Mouse (Mus musculus) lung, postnatal 0 days (tissue): ENCODE data around the gene Kifc5b. TPM values are rescaled to one million over a fixed set of nuclear protein-coding genes. Genes with fewer than 3 reads are reported as not detected.

Source experiments
- ATAC-seq: fragments of 200-750 bp; cut with Nextera tagmentation; 2 replicates; pipeline ENCODE4 v1.8.0; 2017; ENCODE audit warnings: moderate library complexity
- DNase-seq: peaks from one replicate; pipeline ENCODE4 v3.0.0-alpha.2; 2016; ENCODE audit warnings: low spot score
- H3K27ac ChIP-seq: fragments of 300-500 bp; sonication (generic); 2 replicates; pipeline ENCODE4 v1.5.1; 2014; ENCODE audit warnings: antibody characterized with exemption, mild to moderate bottlenecking, low read length, mixed read lengths
- H3K27me3 ChIP-seq: fragments of 300-500 bp; sonication (generic); replicated peaks from 2 replicates; pipeline ENCODE4 v1.6.1; 2014; ENCODE audit warnings: low read length, mixed read lengths; ENCODE audit not compliant: insufficient read depth
- H3K36me3 ChIP-seq: fragments of 300-500 bp; sonication (generic); 2 replicates; pipeline ENCODE4 v1.6.1; 2014; ENCODE audit warnings: low read length, mixed read lengths; ENCODE audit not compliant: insufficient read depth
- H3K4me1 ChIP-seq: fragments of 300-500 bp; sonication (generic); 2 replicates; pipeline ENCODE4 v1.6.1; 2014; ENCODE audit warnings: antibody characterized with exemption, low read depth, low read length, mixed read lengths; ENCODE audit not compliant: insufficient read depth
- H3K4me2 ChIP-seq: fragments of 300-500 bp; sonication (generic); replicated peaks from 2 replicates; pipeline ENCODE4 v1.6.1; 2014; ENCODE audit warnings: low read depth, mild to moderate bottlenecking, low read length, moderate library complexity, mixed read lengths
- H3K4me3 ChIP-seq: fragments of 300-500 bp; sonication (generic); 2 replicates; pipeline ENCODE4 v1.5.1; 2014; ENCODE audit warnings: low read depth, low read length
- H3K9ac ChIP-seq: fragments of 300-500 bp; sonication (generic); replicated peaks from 2 replicates; pipeline ENCODE4 v1.6.1; 2014; ENCODE audit warnings: low read depth, mild to moderate bottlenecking
- H3K9me3 ChIP-seq: fragments of 300-500 bp; sonication (generic); 2 replicates; pipeline ENCODE4 v1.6.1; 2016; ENCODE audit warnings: low read length, mixed read lengths
- CTCF ChIP-seq: IDR thresholded peaks from 2 replicates; pipeline ENCODE4 v1.5.1; 2016; ENCODE audit warnings: antibody characterized with exemption, mild to moderate bottlenecking
- EP300 ChIP-seq: IDR thresholded peaks from 2 replicates; pipeline ENCODE4 v1.6.1; 2016; ENCODE audit warnings: antibody characterized with exemption, mild to moderate bottlenecking, control low read depth
- WGBS: fragments of 180-500 bp; shearing (Covaris S2); extraction: QIAGEN DNeasy Blood & Tissue Kit; methylation state at CpG from one replicate; pipeline ENCODE4 v1.1.7; 2014; 5-methylcytosine and 5-hydroxymethylcytosine counted together
- polyA plus RNA-seq: library from polyadenylated mRNA; unstranded; fragments of >200 nt; fragmentation: Nextera tagmentation; extraction: Ambion mirVana; gene quantifications from 2 replicates; pipeline ENCODE4 v1.2.1, GENCODE M21; 2015

Kifc5b gene
- 0.35 and 0.44 TPM in 2 replicates for polyA plus RNA-seq

GRCm38 (mm10) chr17:26916711-26917482 is at the start of gene Kifc5b:
Gene Kifc5b (plus strand): TSS chr17:26917091.
- WGBS, result under 1% methylated on average over 55 of the region's 72 CpGs
- no peaks in the 10 kb centered on the region for H3K4me1 ChIP-seq
- TF ChIP-seq CTCF (peak; percentile 100), EP300 (no peak)
- peak within 1 kb of the TSS; percentile 81 for H3K4me2 ChIP-seq
- no peaks in the 10 kb centered on the region for H3K27me3 ChIP-seq
- ATAC-seq, result peak; percentile 100
- no peak within 1 kb of the TSS for H3K9ac ChIP-seq
- no peak within 1 kb of the TSS for H3K27ac ChIP-seq
- no peaks in the 10 kb centered on the region for H3K9me3 ChIP-seq
- DNase-seq, result peak; percentile 99
- H3K4me3 ChIP-seq, result peak within 1 kb of the TSS; percentile 61
- no peaks in the 10 kb centered on the region for H3K36me3 ChIP-seq

- Histone ChIP-seq H3K4me1 (no peaks in the 10 kb centered on the region), H3K27me3 (no peaks in the 10 kb centered on the region), H3K4me2 (no peak overlapping the region), H3K4me3 (no peak overlapping the region), H3K27ac (no peak overlapping the region), H3K9me3 (no peaks in the 10 kb centered on the region), H3K9ac (no peak overlapping the region), H3K36me3 (no peaks in the 10 kb centered on the region)
- 22% methylated on average over 5 of the region's 5 CpGs for WGBS
- TF ChIP-seq CTCF (no peak), EP300 (no peak)
- DNase-seq (peak; percentile 49), ATAC-seq (peak; percentile 29; the same call in 1 of the 2 replicates)
Observed at GRCm38 (mm10) chr17:26868756-26869155, 48.1 kb upstream of the Kifc5b start.

GRCm38 (mm10) chr17:26872870-26873269 is 44.0 kb upstream of the Kifc5b start:
- peak; percentile 90 for ATAC-seq

GRCm38 (mm10) chr17:26873502-26873901 is 43.4 kb upstream of the Kifc5b start:
- Histone ChIP-seq H3K4me3 (no peak overlapping the region), H3K27ac (peak overlapping the region; percentile 69), H3K27me3 (no peaks in the 10 kb centered on the region), H3K36me3 (no peaks in the 10 kb centered on the region), H3K9me3 (no peaks in the 10 kb centered on the region), H3K4me1 (no peaks in the 10 kb centered on the region), H3K4me2 (no peak overlapping the region), H3K9ac (no peak overlapping the region)
- no peak for DNase-seq
- TF ChIP-seq EP300, result no peak
- no peak for TF ChIP-seq CTCF
- WGBS, result 55% methylated on average over 8 of the region's 8 CpGs
- peak; percentile 25; the same call in 1 of the 2 replicates for ATAC-seq

More at GRCm38 (mm10) chr17:26872870-26873269, 44.0 kb upstream of the Kifc5b start:
- TF ChIP-seq EP300, result peak; percentile 73
- TF ChIP-seq CTCF, result no peak
- H3K36me3 ChIP-seq, result no peaks in the 10 kb centered on the region
- no peak overlapping the region for H3K4me3 ChIP-seq
- H3K4me1 ChIP-seq, result no peaks in the 10 kb centered on the region
- H3K9ac ChIP-seq, result no peak overlapping the region
- peak; percentile 86 for DNase-seq
- no peak overlapping the region for H3K4me2 ChIP-seq
- 0 out of 2 replicates have a peak overlapping the region, but pooled peaks have one; percentile 69 for H3K27ac ChIP-seq
- H3K9me3 ChIP-seq, result no peaks in the 10 kb centered on the region
- no peaks in the 10 kb centered on the region for H3K27me3 ChIP-seq
- 45% methylated on average over 3 of the region's 3 CpGs for WGBS

- H3K27ac ChIP-seq, result no peak overlapping the region
- TF ChIP-seq CTCF, result no peak
- no peak for TF ChIP-seq EP300
- ATAC-seq (no peak), DNase-seq (no peak)
- H3K36me3 ChIP-seq, result no peaks in the 10 kb centered on the region
- H3K4me2 ChIP-seq, result no peak overlapping the region
- no peak overlapping the region for H3K4me3 ChIP-seq
- WGBS, result 70% methylated on average over 11 of the region's 11 CpGs
- H3K9ac ChIP-seq, result no peak overlapping the region
- no peaks in the 10 kb centered on the region for H3K4me1 ChIP-seq
- no peaks in the 10 kb centered on the region for H3K27me3 ChIP-seq
- H3K9me3 ChIP-seq, result no peaks in the 10 kb centered on the region
Observed at GRCm38 (mm10) chr17:26874542-26874941, 42.3 kb upstream of the Kifc5b start.

GRCm38 (mm10) chr17:26877927-26878326 is 39.0 kb upstream of the Kifc5b start:
- no peak for TF ChIP-seq EP300
- no peak for TF ChIP-seq CTCF
- peak overlapping the region; percentile 43; the same call in 1 of the 2 replicates for H3K27ac ChIP-seq
- peak; percentile 78 for DNase-seq

More at GRCm38 (mm10) chr17:26877927-26878326, 39.0 kb upstream of the Kifc5b start:
- Histone ChIP-seq H3K4me3 (no peak overlapping the region), H3K9me3 (no peaks in the 10 kb centered on the region), H3K4me2 (no peak overlapping the region), H3K36me3 (no peaks in the 10 kb centered on the region), H3K27me3 (no peaks in the 10 kb centered on the region), H3K4me1 (no peaks in the 10 kb centered on the region), H3K9ac (no peak overlapping the region)
- 60% methylated on average over 7 of the region's 7 CpGs for WGBS
- ATAC-seq, result peak; percentile 63
